In the genomic region with DNA sequence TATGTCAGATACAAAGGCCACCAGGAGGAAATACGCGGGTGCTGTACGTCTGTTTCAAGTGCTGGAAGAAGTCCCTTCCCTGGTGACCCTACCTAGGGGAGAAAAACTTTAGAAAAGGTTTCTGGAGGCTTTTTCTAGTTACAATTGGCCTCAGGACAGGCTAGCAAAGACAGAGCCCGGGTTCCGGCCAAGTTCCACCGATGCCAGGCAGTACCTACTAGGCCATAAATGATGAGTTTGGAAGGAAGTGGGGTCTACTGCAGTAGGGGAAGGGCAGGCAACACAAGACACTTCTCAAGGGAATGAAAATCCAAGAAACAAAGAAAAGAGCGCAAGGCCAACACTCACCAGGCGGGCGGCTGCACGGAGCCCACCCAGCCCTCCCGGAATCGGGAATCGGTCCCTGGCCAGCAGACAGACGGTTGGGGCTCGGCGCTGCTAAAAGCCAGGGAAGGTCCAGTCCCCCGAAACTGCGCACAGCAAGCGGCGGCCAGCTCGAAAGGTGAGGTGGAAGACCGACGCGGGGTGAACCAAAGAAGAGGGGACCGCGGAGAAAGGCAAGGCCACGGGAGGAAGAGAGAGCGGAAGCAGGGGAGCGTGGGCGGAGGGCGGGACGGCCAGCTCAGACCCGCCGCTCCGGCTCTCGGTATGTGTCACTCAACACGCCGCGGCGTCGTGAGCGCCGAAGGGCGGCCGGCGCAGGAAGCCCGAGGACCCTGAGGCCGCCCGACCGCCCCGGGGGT, we compare ENCODE assay signal across 8 mouse cellular contexts. TPM values are rescaled to one million over a fixed set of nuclear protein-coding genes. Genes with fewer than 3 reads are reported as not detected.
A peak's percentile ranks its signal among the peaks of the same experiment; 100 is the strongest.
DNase-seq lines count a peak whose midpoint lies in the region; ATAC-seq and TF ChIP-seq lines count a peak whose summit lies in the region.

No protein-coding gene starts in this region.

- peak overlapping the region; percentile 99 for H3K9ac ChIP-seq in neural tube, embryonic 11.5 days (ENCODE audit: low read length)
- peak overlapping the region; percentile 78 for H3K9ac ChIP-seq in intestine, postnatal 0 days (ENCODE audit: low read depth, low read length)

- peak; percentile 72 for DNase-seq in adrenal gland, postnatal 25 days
- DNase-seq in adrenal gland, postnatal 10 days, result no peak
- no peak for DNase-seq in neural tube, embryonic 11.5 days (ENCODE audit: low spot score)
- DNase-seq in neural tube, embryonic 10.5 days (ENCODE audit: extremely low spot score, low spot score), result no peak

- peaks cover 9% of the 10 kb centered on the region for H3K36me3 ChIP-seq in neural tube, embryonic 11.5 days (ENCODE audit: control insufficient read depth, insufficient read depth, low read length)
- H3K36me3 ChIP-seq in intestine, postnatal 0 days (ENCODE audit: control insufficient read depth, insufficient read depth), result peaks cover 16% of the 10 kb centered on the region; the same call in 1 of the 2 replicates
- peaks cover 45% of the 10 kb centered on the region for H3K36me3 ChIP-seq in megakaryocyte, embryonic 14.5 days (replicated peaks; ENCODE audit: low read length)
- peaks cover 2% of the 10 kb centered on the region for H3K36me3 ChIP-seq in testis, adult 2 months (ENCODE audit: control insufficient read depth, insufficient read depth, low read length)

- TF ChIP-seq POLR2A in testis, adult 2 months (IDR thresholded peaks at IDR 0.05; ENCODE audit: control insufficient read depth, low read depth, low read length), result 0 out of 2 replicates have a peak, but pooled peaks have one; percentile 57

- H3K4me2 ChIP-seq in neural tube, embryonic 11.5 days (ENCODE audit: low read depth), result peak overlapping the region; percentile 86
- H3K4me2 ChIP-seq in intestine, postnatal 0 days (replicated peaks; ENCODE audit: low read depth), result peak overlapping the region; percentile 82

- WGBS in neural tube, embryonic 11.5 days, result under 1% methylated on average over 47 of the region's 51 CpGs
- WGBS in intestine, postnatal 0 days, result under 1% methylated on average over 44 of the region's 51 CpGs

- H3K4me1 ChIP-seq in neural tube, embryonic 11.5 days (ENCODE audit: control insufficient read depth, insufficient read depth, low read length), result peaks cover 20% of the 10 kb centered on the region
- no peaks in the 10 kb centered on the region; the same call in 1 of the 2 replicates for H3K4me1 ChIP-seq in intestine, postnatal 0 days (replicated peaks; ENCODE audit: control insufficient read depth, insufficient read depth, low read length)
- peaks cover 67% of the 10 kb centered on the region for H3K4me1 ChIP-seq in megakaryocyte, embryonic 14.5 days
- H3K4me1 ChIP-seq in testis, adult 2 months (ENCODE audit: control insufficient read depth, insufficient read depth, low read length), result peaks cover 2% of the 10 kb centered on the region; the same call in 1 of the 2 replicates

- H3K9me3 ChIP-seq in neural tube, embryonic 11.5 days (ENCODE audit: control insufficient read depth, low read length), result no peaks in the 10 kb centered on the region
- H3K9me3 ChIP-seq in intestine, postnatal 0 days (ENCODE audit: control insufficient read depth), result no peaks in the 10 kb centered on the region
- H3K9me3 ChIP-seq in megakaryocyte, embryonic 14.5 days, result no peaks in the 10 kb centered on the region

- peak; percentile 84 for ATAC-seq in neural tube, embryonic 11.5 days (ENCODE audit: insufficient read depth, low FRiP score, low TSS enrichment)
- peak; percentile 25 for ATAC-seq in erythroid progenitor cell, adult 5-6 weeks (replicated peaks; ENCODE audit: low FRiP score, poor library complexity, severe bottlenecking)
- ATAC-seq in intestine, postnatal 0 days, result peak; percentile 81

- H3K4me3 ChIP-seq in neural tube, embryonic 11.5 days (ENCODE audit: low read depth, low read length), result peak overlapping the region; percentile 99
- H3K4me3 ChIP-seq in intestine, postnatal 0 days (ENCODE audit: low read depth, low read length), result peak overlapping the region; percentile 88
- peak overlapping the region; percentile 98 for H3K4me3 ChIP-seq in megakaryocyte, embryonic 14.5 days (replicated peaks)
- H3K4me3 ChIP-seq in testis, adult 2 months (ENCODE audit: control insufficient read depth, low read depth, low read length), result peak overlapping the region; percentile 99

- peak overlapping the region; percentile 91 for H3K27ac ChIP-seq in neural tube, embryonic 11.5 days (ENCODE audit: low read depth, low read length)
- H3K27ac ChIP-seq in intestine, postnatal 0 days (ENCODE audit: low read depth, low read length), result peak overlapping the region; percentile 90
- H3K27ac ChIP-seq in testis, adult 2 months (ENCODE audit: control insufficient read depth, insufficient read depth, low read depth, low read length), result peak overlapping the region; percentile 99

- TF ChIP-seq CTCF in intestine, postnatal 0 days (IDR thresholded peaks at IDR 0.05; ENCODE audit: low read depth), result no peak
- TF ChIP-seq CTCF in testis, adult 2 months (IDR thresholded peaks at IDR 0.05; ENCODE audit: control insufficient read depth, insufficient read depth, insufficient replicate concordance, low read depth, low read length), result no peak

- H3K27me3 ChIP-seq in neural tube, embryonic 11.5 days (ENCODE audit: control insufficient read depth, insufficient read depth, low read length), result no peaks in the 10 kb centered on the region
- no peaks in the 10 kb centered on the region for H3K27me3 ChIP-seq in intestine, postnatal 0 days (replicated peaks; ENCODE audit: control insufficient read depth, insufficient read depth, low read length)
- H3K27me3 ChIP-seq in megakaryocyte, embryonic 14.5 days (replicated peaks), result no peaks in the 10 kb centered on the region
- no peaks in the 10 kb centered on the region for H3K27me3 ChIP-seq in testis, adult 2 months (ENCODE audit: control insufficient read depth, insufficient read depth, low read length)

RNA-seq across cellular contexts. Expression of a gene that starts 0.6 kb away (rescaled TPM):
- total RNA-seq in adrenal gland, postnatal 25 days (2021), result 15.5 and 15.9 TPM in 2 replicates
- total RNA-seq in adrenal gland, postnatal 10 days (2021), result 10 to 100 TPM; 20.2 to 23.1 TPM
- 165 and 173 TPM in 2 replicates for polyA plus RNA-seq in neural tube, embryonic 11.5 days (2014; fragmentation: Nextera tagmentation; extraction: Ambion mirVana)
- total RNA-seq in erythroid progenitor cell, adult 5-6 weeks (2015; ENCODE audit: low replicate concordance), result 170 and 180 TPM in 2 replicates
- 135 and 144 TPM in 2 replicates for total RNA-seq in erythroid progenitor cell, adult 5-6 weeks (2017; ENCODE audit: low replicate concordance)
- 22.6 and 24.1 TPM in 2 replicates for polyA plus RNA-seq in intestine, postnatal 0 days (2015; fragmentation: Nextera tagmentation; extraction: Ambion mirVana)
- polyA plus RNA-seq in megakaryocyte, embryonic 14.5 days (2012; ENCODE audit: insufficient read depth, low replicate concordance), result 3.2 and 11.7 TPM in 2 replicates
- 23.7 and 23.9 TPM in 2 replicates for polyA plus RNA-seq in testis, adult 2 months (2012; rRNA removed)

RNA-seq across cellular contexts. Expression of a gene that starts 19.9 kb away (rescaled TPM):
- 7.7 and 10.0 TPM in 2 replicates for total RNA-seq in adrenal gland, postnatal 25 days (2021)
- 1 to 10 TPM; 4.4 to 5.1 TPM for total RNA-seq in adrenal gland, postnatal 10 days (2021)
- polyA plus RNA-seq in neural tube, embryonic 11.5 days (2014; fragmentation: Nextera tagmentation; extraction: Ambion mirVana), result 13.6 and 14.0 TPM in 2 replicates
- total RNA-seq in erythroid progenitor cell, adult 5-6 weeks (2015; ENCODE audit: low replicate concordance), result not detected in 2 replicates
- total RNA-seq in erythroid progenitor cell, adult 5-6 weeks (2017; ENCODE audit: low replicate concordance), result 0.51 TPM in 1 of 2 replicates, not detected in the other
- 3.6 TPM in 2 replicates for polyA plus RNA-seq in intestine, postnatal 0 days (2015; fragmentation: Nextera tagmentation; extraction: Ambion mirVana)
- 8.2 and 25.4 TPM in 2 replicates for polyA plus RNA-seq in megakaryocyte, embryonic 14.5 days (2012; ENCODE audit: insufficient read depth, low replicate concordance)
- polyA plus RNA-seq in testis, adult 2 months (2012; rRNA removed), result 77.8 and 87.0 TPM in 2 replicates

RNA-seq across cellular contexts. Expression of a gene that starts 26.2 kb away (rescaled TPM):
- total RNA-seq in adrenal gland, postnatal 25 days (2021), result 5.1 and 5.7 TPM in 2 replicates
- 10 to 100 TPM in 1 of 2 experiments, 1 to 10 TPM in 1; 9.4 to 13.5 TPM for total RNA-seq in adrenal gland, postnatal 10 days (2021)
- polyA plus RNA-seq in neural tube, embryonic 11.5 days (2014; fragmentation: Nextera tagmentation; extraction: Ambion mirVana), result 0.26 and 0.61 TPM in 2 replicates
- total RNA-seq in erythroid progenitor cell, adult 5-6 weeks (2015; ENCODE audit: low replicate concordance), result 0.36 TPM in 1 of 2 replicates, not detected in the other
- 0.64 TPM in 1 of 2 replicates, not detected in the other for total RNA-seq in erythroid progenitor cell, adult 5-6 weeks (2017; ENCODE audit: low replicate concordance)
- 1.6 TPM in 2 replicates for polyA plus RNA-seq in intestine, postnatal 0 days (2015; fragmentation: Nextera tagmentation; extraction: Ambion mirVana)
- 3.3 TPM in 1 of 2 replicates, not detected in the other for polyA plus RNA-seq in megakaryocyte, embryonic 14.5 days (2012; ENCODE audit: insufficient read depth, low replicate concordance)
- polyA plus RNA-seq in testis, adult 2 months (2012; rRNA removed), result 1.2 TPM in 2 replicates

RNA-seq across cellular contexts. Expression of a gene that starts 39.4 kb away (rescaled TPM):
- total RNA-seq in adrenal gland, postnatal 25 days (2021), result 0.12 TPM in 1 of 2 replicates, not detected in the other
- 1 to 10 TPM; 1.1 to 1.2 TPM for total RNA-seq in adrenal gland, postnatal 10 days (2021)
- polyA plus RNA-seq in neural tube, embryonic 11.5 days (2014; fragmentation: Nextera tagmentation; extraction: Ambion mirVana), result not detected in 2 replicates
- 1.3 and 5.0 TPM in 2 replicates for total RNA-seq in erythroid progenitor cell, adult 5-6 weeks (2015; ENCODE audit: low replicate concordance)
- total RNA-seq in erythroid progenitor cell, adult 5-6 weeks (2017; ENCODE audit: low replicate concordance), result 0.90 and 2.7 TPM in 2 replicates
- 0.25 and 0.30 TPM in 2 replicates for polyA plus RNA-seq in intestine, postnatal 0 days (2015; fragmentation: Nextera tagmentation; extraction: Ambion mirVana)
- 1.2 TPM in 1 of 2 replicates, not detected in the other for polyA plus RNA-seq in megakaryocyte, embryonic 14.5 days (2012; ENCODE audit: insufficient read depth, low replicate concordance)
- polyA plus RNA-seq in testis, adult 2 months (2012; rRNA removed), result 1.7 and 1.9 TPM in 2 replicates

Comparison
In these comparisons a context has a peak if more than half of its experiments do, and no peak if none do; other contexts are left out.
1. ATAC-seq: peak in every context shown above with its lines; median percentile 84 in neural tube, embryonic 11.5 days; 81 in intestine, postnatal 0 days; 25 in erythroid progenitor cell, adult 5-6 weeks.